Mouse (Mus musculus): ENCODE results near the gene Cx3cr1.

GRCm38 (mm10) chr9:120112472-120112871 lies 42.8 kb upstream of the Cx3cr1 start:
- TF ChIP-seq TAL1 (IDR thresholded peaks at IDR 0.05; ENCODE audit: low read length), result peak; percentile 56; the same call in 2 of the 3 replicates
- TF ChIP-seq GATA1 (IDR thresholded peaks at IDR 0.05; ENCODE audit: low read length), result peak; percentile 77
